Mouse (Mus musculus) ovary, postnatal 10 days (tissue): ENCODE results near the gene Vmn2r76.
"Not testable (repeated sequence)": the region's sequence is repeated elsewhere in the genome, so short reads cannot be mapped to it uniquely, and the experiment has no call there.

Experiments
- DNase-seq: peaks from one replicate; pipeline ENCODE4 v3.0.0; 2022; ENCODE audit warnings: low spot score

The Vmn2r76 gene

GRCm38 (mm10) chr7:86246208-86246607 is at the start of gene Vmn2r76:
Gene Vmn2r76 (minus strand): TSS chr7:86246308.
- no peak for DNase-seq

- DNase-seq = no peak
Observed at GRCm38 (mm10) chr7:86277072-86277471, 31.0 kb upstream of the Vmn2r76 start, which contains the start of gene Olfr310. Gene Olfr310 (minus strand): TSS chr7:86277172.

GRCm38 (mm10) chr7:86211345-86211744 is 34.8 kb downstream of the Vmn2r76 start:
- DNase-seq = no peak

- not testable (repeated sequence) for DNase-seq
Observed at GRCm38 (mm10) chr7:86171678-86172077, 74.4 kb downstream of the Vmn2r76 start, which contains the start of gene Vmn2r75. Gene Vmn2r75 (minus strand): TSS chr7:86171778.
